Mouse (Mus musculus) hindbrain, postnatal 0 days (tissue): ENCODE data around the gene Dnmt3b. TPM values are rescaled to one million over a fixed set of nuclear protein-coding genes. Genes with fewer than 3 reads are reported as not detected.

Experiments used
- ATAC-seq: fragments of 200-750 bp; cut with Nextera tagmentation; 2 replicates; pipeline ENCODE4 v1.8.0; 2017; ENCODE audit warnings: mild to moderate bottlenecking, moderate TSS enrichment, moderate library complexity
- DNase-seq: peaks from one replicate; pipeline ENCODE4 v3.0.0-alpha.2; 2015; ENCODE audit warnings: low spot score
- H3K27ac ChIP-seq: fragments of 300-500 bp; sonication (generic); 2 replicates; pipeline ENCODE4 v1.5.1; 2014; ENCODE audit warnings: mild to moderate bottlenecking
- H3K27me3 ChIP-seq: fragments of 300-500 bp; sonication (generic); 2 replicates; pipeline ENCODE4 v1.6.1; 2014; ENCODE audit warnings: low read length, mixed read lengths; ENCODE audit not compliant: insufficient read depth
- H3K36me3 ChIP-seq: fragments of 300-500 bp; sonication (generic); 2 replicates; pipeline ENCODE4 v1.6.1; 2014; ENCODE audit warnings: low read length, mixed read lengths; ENCODE audit not compliant: insufficient read depth
- H3K4me1 ChIP-seq: fragments of 300-500 bp; sonication (generic); 2 replicates; pipeline ENCODE4 v1.6.1; 2014; ENCODE audit warnings: antibody characterized with exemption, low read length, mixed read lengths; ENCODE audit not compliant: insufficient read depth
- H3K4me2 ChIP-seq: fragments of 300-500 bp; sonication (generic); 2 replicates; pipeline ENCODE4 v1.6.1; 2014; ENCODE audit warnings: low read depth, mild to moderate bottlenecking, low read length, moderate library complexity, mixed read lengths
- H3K4me3 ChIP-seq: fragments of 300-500 bp; sonication (generic); 2 replicates; pipeline ENCODE4 v1.5.1; 2014; ENCODE audit warnings: low read length
- H3K9ac ChIP-seq: fragments of 300-500 bp; sonication (generic); replicated peaks from 2 replicates; pipeline ENCODE4 v1.6.1; 2014; ENCODE audit warnings: mild to moderate bottlenecking, low read length, moderate library complexity, mixed read lengths
- H3K9me3 ChIP-seq: fragments of 300-500 bp; sonication (generic); 2 replicates; pipeline ENCODE4 v1.6.1; 2016; ENCODE audit warnings: low read length, mixed read lengths
- CTCF ChIP-seq: IDR thresholded peaks from 2 replicates; pipeline ENCODE4 v1.5.1; 2016; ENCODE audit warnings: antibody characterized with exemption, control low read depth, low read depth
- WGBS: fragments of 180-500 bp; shearing (Covaris S2); extraction: QIAGEN DNeasy Blood & Tissue Kit; methylation state at CpG from one replicate; pipeline ENCODE4 v1.1.7; 2014; 5-methylcytosine and 5-hydroxymethylcytosine counted together
- polyA plus RNA-seq: library from polyadenylated mRNA; unstranded; fragments of >200 nt; fragmentation: Nextera tagmentation; extraction: Ambion mirVana; gene quantifications from 2 replicates; pipeline ENCODE4 v1.2.1, GENCODE M21; 2015
- total RNA-seq: library from RNA; depleted of rRNA; stranded (reverse); fragments of >200 nt; gene quantifications from 2 replicates; pipeline ENCODE4 v1.2.3, GENCODE M21; 2014

The Dnmt3b gene
- total and polyA plus RNA-seq, 2 experiments from 2014 or later = 2.5 to 2.7 TPM

DNA sequence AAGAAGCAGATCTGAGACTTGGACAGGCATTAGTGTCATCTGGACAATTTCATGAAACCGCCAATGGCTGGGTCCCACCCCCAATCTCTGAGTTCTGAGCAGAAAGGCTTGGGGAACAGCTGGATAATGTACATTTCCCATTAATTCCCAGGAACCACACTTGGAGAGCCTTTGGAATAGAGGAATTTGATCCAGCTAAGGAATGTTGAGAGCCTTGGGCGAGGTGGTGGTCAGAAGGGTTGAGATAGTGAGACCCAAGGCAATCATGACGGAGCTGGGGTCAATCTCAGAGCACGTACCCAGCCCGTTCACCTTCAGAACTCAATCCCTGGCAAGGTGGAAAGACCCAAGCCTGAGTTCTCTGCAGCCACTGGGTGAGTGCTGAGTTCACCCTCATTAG, 16.0 kb upstream of the Dnmt3b start:
- Histone ChIP-seq H3K27me3 (no peaks in the 10 kb centered on the region), H3K4me2 (peak overlapping the region; percentile 75), H3K27ac (peak overlapping the region; percentile 92; the same call in 1 of the 2 replicates), H3K4me1 (0 out of 2 replicates have a peak, but pooled peaks cover 4% of the 10 kb centered on the region), H3K9me3 (no peaks in the 10 kb centered on the region), H3K4me3 (0 out of 2 replicates have a peak overlapping the region, but pooled peaks have one; percentile 86), H3K36me3 (peaks cover 3% of the 10 kb centered on the region; the same call in 1 of the 2 replicates), H3K9ac (peak overlapping the region; percentile 95; the same call in 1 of the 2 replicates)
- TF ChIP-seq CTCF = no peak
- DNase-seq (no peak), ATAC-seq (no peak)
- WGBS = 96% methylated on average over 5 of the region's 5 CpGs

DNA sequence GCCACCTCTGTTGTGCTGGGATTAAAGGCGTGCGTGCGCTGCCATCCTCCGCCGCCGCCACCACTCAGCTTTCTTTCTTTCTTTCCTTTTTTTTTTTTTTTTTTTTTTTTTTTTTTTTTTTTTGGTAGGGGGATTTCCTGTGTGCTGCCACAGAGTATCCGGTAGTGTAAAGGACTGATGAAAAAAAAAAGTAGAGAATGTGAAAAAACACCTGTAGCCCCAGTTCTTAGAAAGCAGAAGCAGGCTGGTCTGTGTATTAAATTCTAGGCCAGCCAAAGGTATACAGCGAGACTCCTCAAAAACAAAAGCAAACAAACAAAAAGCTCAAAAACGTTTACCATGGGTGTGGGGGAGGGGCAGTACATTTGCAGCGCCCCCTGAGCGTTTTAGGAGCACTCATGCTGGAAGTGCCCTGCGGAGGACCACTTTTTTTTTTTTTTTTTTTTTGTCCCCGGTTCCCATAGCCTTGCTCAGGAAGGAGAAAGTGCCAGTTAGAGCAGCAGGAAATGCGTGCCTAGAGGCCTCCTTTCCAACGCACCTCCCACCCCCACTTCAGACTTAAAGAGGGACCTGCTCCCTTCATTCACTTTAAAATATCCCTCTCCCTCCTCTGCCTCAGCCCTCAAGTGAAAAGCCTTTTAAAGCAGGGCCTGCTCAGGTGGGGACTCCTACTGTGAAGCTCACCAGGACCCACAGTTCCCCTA, 10.1 kb upstream of the Dnmt3b start:
- Histone ChIP-seq H3K36me3 (no peaks in the 10 kb centered on the region), H3K9ac (no peak overlapping the region), H3K27me3 (no peaks in the 10 kb centered on the region), H3K4me3 (no peak overlapping the region), H3K4me2 (no peak overlapping the region), H3K9me3 (no peaks in the 10 kb centered on the region), H3K4me1 (no peaks in the 10 kb centered on the region), H3K27ac (no peak overlapping the region)
- ATAC-seq = no peak
- no peak for TF ChIP-seq CTCF
- DNase-seq = no peak
- WGBS = 25% methylated on average over 15 of the region's 15 CpGs

- Histone ChIP-seq H3K27ac (no peak overlapping the region), H3K4me3 (no peak overlapping the region), H3K27me3 (no peaks in the 10 kb centered on the region), H3K9ac (no peak overlapping the region), H3K36me3 (no peaks in the 10 kb centered on the region), H3K4me2 (no peak overlapping the region), H3K9me3 (no peaks in the 10 kb centered on the region), H3K4me1 (no peaks in the 10 kb centered on the region)
- ATAC-seq (no peak), DNase-seq (no peak)
- TF ChIP-seq CTCF = no peak
- 15% methylated on average over 3 of the region's 3 CpGs for WGBS
These were observed 6.8 kb upstream of the Dnmt3b start for GRCm38 (mm10) chr2:153642496-153642895.

DNA sequence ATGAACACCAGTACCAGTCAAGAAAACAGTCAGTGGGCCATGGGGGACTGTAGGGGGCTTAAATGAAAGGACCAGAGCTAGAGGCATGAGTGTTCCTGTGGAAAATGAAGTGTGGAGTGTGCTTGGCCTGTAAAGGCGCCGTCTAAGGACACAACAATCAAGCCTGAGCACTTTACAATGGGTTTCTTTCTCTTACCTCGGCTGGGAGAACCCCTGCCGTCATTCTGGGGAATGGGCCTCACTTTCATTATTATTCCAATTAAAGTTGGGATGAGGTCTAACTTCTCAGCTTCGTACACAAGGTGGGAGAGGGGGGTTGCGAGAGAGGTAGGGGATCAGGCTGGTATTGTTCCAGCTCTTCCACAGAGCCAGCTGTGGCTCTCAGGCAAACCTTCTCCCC, 6.3 kb upstream of the Dnmt3b start:
- no peak for DNase-seq
- ATAC-seq = no peak
- no peaks in the 10 kb centered on the region for H3K36me3 ChIP-seq
- H3K9ac ChIP-seq = no peak overlapping the region
- WGBS = 15% methylated on average over 6 of the region's 6 CpGs
- no peak overlapping the region for H3K4me3 ChIP-seq
- no peak overlapping the region for H3K4me2 ChIP-seq
- no peaks in the 10 kb centered on the region for H3K4me1 ChIP-seq
- no peak overlapping the region for H3K27ac ChIP-seq
- TF ChIP-seq CTCF = no peak
- H3K27me3 ChIP-seq = no peaks in the 10 kb centered on the region
- no peaks in the 10 kb centered on the region for H3K9me3 ChIP-seq

GRCm38 (mm10) chr2:153648773-153649297, 415 bp upstream of the Dnmt3b start:
- TF ChIP-seq CTCF = no peak
- Histone ChIP-seq H3K9ac (peak overlapping the region; percentile 77), H3K27me3 (no peaks in the 10 kb centered on the region), H3K9me3 (no peaks in the 10 kb centered on the region), H3K36me3 (no peaks in the 10 kb centered on the region), H3K4me1 (peaks cover 16% of the 10 kb centered on the region), H3K27ac (peak overlapping the region; percentile 36; the same call in 1 of the 2 replicates), H3K4me2 (peak overlapping the region; percentile 98), H3K4me3 (peak overlapping the region; percentile 79)
- no peak for DNase-seq
- WGBS = 15% methylated on average over 14 of the region's 14 CpGs
- ATAC-seq = peak; percentile 27; the same call in 1 of the 2 replicates

- Histone ChIP-seq H3K4me2 (peak overlapping the region; percentile 98), H3K27me3 (no peaks in the 10 kb centered on the region), H3K27ac (no peak overlapping the region), H3K9me3 (no peaks in the 10 kb centered on the region), H3K9ac (peak overlapping the region; percentile 77), H3K36me3 (no peaks in the 10 kb centered on the region), H3K4me3 (peak overlapping the region; percentile 79), H3K4me1 (peaks cover 16% of the 10 kb centered on the region)
- TF ChIP-seq CTCF = no peak
- WGBS = 2% methylated on average over 28 of the region's 28 CpGs
- DNase-seq = no peak
- peak; percentile 6; the same call in 1 of the 2 replicates for ATAC-seq
These were observed 901 bp downstream of the Dnmt3b start for GRCm38 (mm10) chr2:153650014-153650687.
